Mouse (Mus musculus) embryonic facial prominence, embryonic 12.5 days (tissue): ENCODE results near the gene Nrtn. TPM values are rescaled to one million over a fixed set of nuclear protein-coding genes. Genes with fewer than 3 reads are reported as not detected.

Experiments used
- ATAC-seq: fragments of 200-750 bp; cut with Nextera tagmentation; 2 replicates; pipeline ENCODE4 v1.8.0; 2017; ENCODE audit not compliant: insufficient number of reproducible peaks, insufficient read depth, low FRiP score, low TSS enrichment
- H3K27ac ChIP-seq: fragments of 300-500 bp; sonication (generic); 2 replicates; pipeline ENCODE4 v1.5.1; 2016; ENCODE audit warnings: mild to moderate bottlenecking
- H3K27me3 ChIP-seq: fragments of 300-500 bp; sonication (generic); 2 replicates; pipeline ENCODE4 v1.6.1; 2016; ENCODE audit warnings: mild to moderate bottlenecking, moderate library complexity
- H3K36me3 ChIP-seq: fragments of 300-500 bp; sonication (generic); 2 replicates; pipeline ENCODE4 v1.6.1; 2016; ENCODE audit warnings: mild to moderate bottlenecking
- H3K4me1 ChIP-seq: fragments of 300-500 bp; sonication (generic); 2 replicates; pipeline ENCODE4 v1.6.1; 2016
- H3K4me2 ChIP-seq: fragments of 300-500 bp; sonication (generic); replicated peaks from 2 replicates; pipeline ENCODE4 v1.6.1; 2016; ENCODE audit warnings: mild to moderate bottlenecking, moderate library complexity
- H3K4me3 ChIP-seq: fragments of 300-500 bp; sonication (generic); 2 replicates; pipeline ENCODE4 v1.5.1; 2016; ENCODE audit warnings: mild to moderate bottlenecking
- H3K9ac ChIP-seq: fragments of 300-500 bp; sonication (generic); 2 replicates; pipeline ENCODE4 v1.6.1; 2016; ENCODE audit warnings: mild to moderate bottlenecking, moderate library complexity
- H3K9me3 ChIP-seq: fragments of 300-500 bp; sonication (generic); 2 replicates; pipeline ENCODE4 v1.6.1; 2016; ENCODE audit warnings: mild to moderate bottlenecking, moderate library complexity
- WGBS: fragments of 180-500 bp; shearing (Covaris S2); methylation state at CpG from one replicate; pipeline ENCODE4 v1.1.7; 2016; 5-methylcytosine and 5-hydroxymethylcytosine counted together
- polyA plus RNA-seq: library from polyadenylated mRNA; unstranded; fragments of >200 nt; fragmentation: Nextera tagmentation; extraction: Ambion mirVana; gene quantifications from 2 replicates; pipeline ENCODE4 v1.2.1, GENCODE M21; 2016

Nrtn gene
- polyA plus RNA-seq, 1 experiment from 2014 or later, result 11.9 TPM

- H3K4me2 ChIP-seq, result peak overlapping the region; percentile 78
- peaks cover 20% of the 10 kb centered on the region for H3K36me3 ChIP-seq
- no peaks in the 10 kb centered on the region for H3K9me3 ChIP-seq
- peaks cover 21% of the 10 kb centered on the region for H3K4me1 ChIP-seq
- H3K27me3 ChIP-seq, result no peaks in the 10 kb centered on the region
- peak overlapping the region; percentile 75 for H3K4me3 ChIP-seq
- H3K27ac ChIP-seq, result peak overlapping the region; percentile 69
- H3K9ac ChIP-seq, result peak overlapping the region; percentile 67
- 23% methylated on average over 22 of the region's 22 CpGs for WGBS
- no peak for ATAC-seq
Measured at GRCm38 (mm10) chr17:56715914-56716654, 41.2 kb downstream of the Nrtn start.

- Histone ChIP-seq H3K4me3 (no peak overlapping the region), H3K27me3 (no peaks in the 10 kb centered on the region), H3K27ac (no peak overlapping the region), H3K4me1 (peaks cover 21% of the 10 kb centered on the region), H3K4me2 (peak overlapping the region; percentile 78; the same call in 1 of the 2 replicates), H3K9me3 (no peaks in the 10 kb centered on the region), H3K9ac (peak overlapping the region; percentile 67; the same call in 1 of the 2 replicates), H3K36me3 (peaks cover 24% of the 10 kb centered on the region)
- no peak for ATAC-seq
- WGBS, result 62% methylated on average over 11 of the region's 11 CpGs
Measured at GRCm38 (mm10) chr17:56715360-56715759, 42.0 kb downstream of the Nrtn start.

- no peak overlapping the region for H3K27ac ChIP-seq
- H3K9ac ChIP-seq, result no peak overlapping the region
- WGBS, result 86% methylated on average over 3 of the region's 3 CpGs
- ATAC-seq, result no peak
- H3K4me3 ChIP-seq, result no peak overlapping the region
- H3K9me3 ChIP-seq, result no peaks in the 10 kb centered on the region
- no peaks in the 10 kb centered on the region for H3K4me1 ChIP-seq
- H3K27me3 ChIP-seq, result no peaks in the 10 kb centered on the region
- peaks cover 80% of the 10 kb centered on the region for H3K36me3 ChIP-seq
- H3K4me2 ChIP-seq, result no peak overlapping the region
Measured at GRCm38 (mm10) chr17:56709708-56710107, 47.6 kb downstream of the Nrtn start.

- no peak overlapping the region for H3K4me3 ChIP-seq
- H3K4me1 ChIP-seq, result no peaks in the 10 kb centered on the region
- WGBS, result 81% methylated on average over 4 of the region's 4 CpGs
Measured at GRCm38 (mm10) chr17:56708692-56709091, 48.6 kb downstream of the Nrtn start.

GRCm38 (mm10) chr17:56706515-56706914, 50.8 kb downstream of the Nrtn start:
- no peak for ATAC-seq

More at GRCm38 (mm10) chr17:56708692-56709091, 48.6 kb downstream of the Nrtn start:
- Histone ChIP-seq H3K36me3 (peaks cover 89% of the 10 kb centered on the region), H3K4me2 (no peak overlapping the region), H3K27me3 (no peaks in the 10 kb centered on the region), H3K27ac (no peak overlapping the region), H3K9me3 (no peaks in the 10 kb centered on the region), H3K9ac (no peak overlapping the region)
- ATAC-seq, result no peak

GRCm38 (mm10) chr17:56703038-56703437, 54.3 kb downstream of the Nrtn start:
- Histone ChIP-seq H3K4me2 (no peak overlapping the region), H3K36me3 (peaks cover 96% of the 10 kb centered on the region), H3K9ac (no peak overlapping the region), H3K4me1 (no peaks in the 10 kb centered on the region), H3K27ac (no peak overlapping the region), H3K27me3 (no peaks in the 10 kb centered on the region), H3K4me3 (no peak overlapping the region), H3K9me3 (no peaks in the 10 kb centered on the region)
- ATAC-seq, result no peak
- WGBS, result 87% methylated on average over 4 of the region's 4 CpGs

More at GRCm38 (mm10) chr17:56706515-56706914, 50.8 kb downstream of the Nrtn start:
- Histone ChIP-seq H3K27ac (no peak overlapping the region), H3K36me3 (peaks cover 96% of the 10 kb centered on the region), H3K27me3 (no peaks in the 10 kb centered on the region), H3K9ac (no peak overlapping the region), H3K9me3 (no peaks in the 10 kb centered on the region), H3K4me2 (no peak overlapping the region), H3K4me1 (no peaks in the 10 kb centered on the region), H3K4me3 (no peak overlapping the region)
- WGBS, result 89% methylated on average over 1 of the region's 1 CpGs

Other genes with a start within 250 kb of the Nrtn start
- not detected in 2 replicates for gene Znrf4, start 245.1 kb downstream of the Nrtn start, polyA plus RNA-seq
- 1.4 and 1.7 TPM in 2 replicates for gene Gm20219, start 203.1 kb downstream of the Nrtn start, polyA plus RNA-seq
- 98.7 and 100 TPM in 2 replicates for gene Safb2, start 172.9 kb downstream of the Nrtn start, polyA plus RNA-seq
- gene Safb, start 172.7 kb downstream of the Nrtn start, polyA plus RNA-seq, result 152 and 157 TPM in 2 replicates
- gene 2410015M20Rik, start 147.8 kb downstream of the Nrtn start, polyA plus RNA-seq, result 208 and 214 TPM in 2 replicates
- 1,591 and 1,618 TPM in 2 replicates for gene Rpl36, start 144.1 kb downstream of the Nrtn start, polyA plus RNA-seq
- gene Lonp1, start 130.6 kb downstream of the Nrtn start, polyA plus RNA-seq, result 66.0 and 66.9 TPM in 2 replicates
- 0.74 and 0.88 TPM in 2 replicates for gene Catsperd, start 129.4 kb downstream of the Nrtn start, polyA plus RNA-seq
- gene Ranbp3, start 84.2 kb downstream of the Nrtn start, polyA plus RNA-seq, result 108 and 118 TPM in 2 replicates
- gene Ndufa11, start 39.8 kb downstream of the Nrtn start, polyA plus RNA-seq, result 371 and 409 TPM in 2 replicates
- gene Vmac, start 39.5 kb downstream of the Nrtn start, polyA plus RNA-seq, result 19.4 and 20.8 TPM in 2 replicates
- gene Dus3l, start 7.2 kb upstream of the Nrtn start, polyA plus RNA-seq, result 44.1 and 47.2 TPM in 2 replicates
- 1.4 TPM in 2 replicates for gene Prr22, start 12.7 kb upstream of the Nrtn start, polyA plus RNA-seq
- gene Rfx2, start 73.5 kb upstream of the Nrtn start, polyA plus RNA-seq, result 5.5 and 5.7 TPM in 2 replicates
- gene Acsbg2, start 116.9 kb upstream of the Nrtn start, polyA plus RNA-seq, result not detected in 2 replicates
- gene 1700061G19Rik, start 117.9 kb upstream of the Nrtn start, polyA plus RNA-seq, result 0.42 and 0.51 TPM in 2 replicates
- 95.6 and 97.2 TPM in 2 replicates for gene Mllt1, start 177.9 kb upstream of the Nrtn start, polyA plus RNA-seq
- gene Acer1, start 224.6 kb upstream of the Nrtn start, polyA plus RNA-seq, result not detected in 2 replicates
- gene Clpp, start 232.8 kb upstream of the Nrtn start, polyA plus RNA-seq, result 147 and 165 TPM in 2 replicates
- gene Alkbh7, start 239.8 kb upstream of the Nrtn start, polyA plus RNA-seq, result 38.5 and 41.4 TPM in 2 replicates
- not detected in 2 replicates for gene Pspn, start 242.5 kb upstream of the Nrtn start, polyA plus RNA-seq